Mouse (Mus musculus) C2C12 (cell line): Measurements from ENCODE around the gene Rgs3.

Experiments
- CEBPB ChIP-seq: IDR thresholded peaks from one replicate; pipeline ENCODE4 v1.6.1; 2011; ENCODE audit warnings: low read depth, mild to moderate bottlenecking, control low read depth, moderate library complexity
- CTCF ChIP-seq: IDR thresholded peaks from one replicate; pipeline ENCODE4 v1.5.1; 2011; ENCODE audit not compliant: control insufficient read depth, insufficient read depth, insufficient read length
- FOSL1 ChIP-seq: IDR thresholded peaks from one replicate; pipeline ENCODE4 v1.8.0; 2011; ENCODE audit warnings: mild to moderate bottlenecking, low read length; ENCODE audit not compliant: poor library complexity, insufficient read depth, severe bottlenecking
- MAX ChIP-seq: IDR thresholded peaks from one replicate; pipeline ENCODE4 v1.6.1; 2011; ENCODE audit warnings: mild to moderate bottlenecking, control low read depth
- MYOD1 ChIP-seq: IDR thresholded peaks from one replicate; pipeline ENCODE4 v1.6.1; 2011; ENCODE audit warnings: low read depth; ENCODE audit not compliant: control insufficient read depth, insufficient read length
- MYOG ChIP-seq: IDR thresholded peaks from one replicate; pipeline ENCODE4 v1.6.1; 2011; ENCODE audit not compliant: control insufficient read depth, insufficient read length; ENCODE audit errors: extremely low read depth
- USF1 ChIP-seq: IDR thresholded peaks from one replicate; pipeline ENCODE4 v1.6.1; 2011; ENCODE audit warnings: low read depth, mild to moderate bottlenecking, control low read depth, moderate library complexity

- no peak for TF ChIP-seq CTCF
- no peak for TF ChIP-seq MAX
- TF ChIP-seq USF1, result no peak
- no peak for TF ChIP-seq MYOD1
- TF ChIP-seq FOSL1, result no peak
- no peak for TF ChIP-seq MYOG
- TF ChIP-seq CEBPB, result no peak
Measured at GRCm38 (mm10) chr4:62704204-62704603, 144.6 kb downstream of the Rgs3 start.
